Mouse (Mus musculus) kidney, adult 9 months (tissue): ENCODE measurements at regions not wholly inside any gene's neighbourhood (a gene's known extent, or its start where the extent isn't known, plus 50 kb on each side); places are given as distances from the start of the nearest gene placed in this dataset.

Experiments used
- DNase-seq: peaks from one replicate; pipeline ENCODE4 v3.0.0; 2022

DNA sequence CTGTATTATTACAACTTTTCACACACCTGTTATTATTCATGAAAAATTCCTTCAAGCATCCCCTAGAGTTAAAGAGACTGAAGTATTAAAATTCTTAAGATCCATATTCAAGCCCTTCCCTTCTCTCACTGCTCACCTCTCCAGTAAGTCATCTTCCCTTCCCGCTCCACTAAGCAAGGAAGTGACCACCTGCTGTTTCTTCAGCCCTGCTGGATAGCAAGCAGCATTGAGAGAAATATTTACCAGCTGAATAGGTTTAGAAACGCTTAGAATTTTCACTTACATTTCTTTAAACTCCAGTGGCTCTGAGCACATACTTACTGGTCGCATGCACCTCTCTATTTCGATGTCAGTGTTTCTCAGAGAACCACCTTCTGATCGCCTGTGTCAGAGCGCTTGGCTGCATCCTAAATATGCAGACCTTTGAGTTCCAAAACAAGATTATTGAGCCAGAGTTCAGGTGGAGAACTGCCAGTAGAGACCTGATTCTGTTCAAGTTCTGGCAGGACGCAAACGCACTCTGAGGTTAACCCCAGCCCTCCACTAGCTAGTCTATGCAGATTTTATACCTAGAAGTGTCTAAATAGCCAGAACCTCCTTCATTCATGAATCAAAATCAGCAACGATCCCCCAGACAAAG, 314.9 kb downstream of the Mllt3 start:
- DNase-seq: peak; percentile 52

DNA sequence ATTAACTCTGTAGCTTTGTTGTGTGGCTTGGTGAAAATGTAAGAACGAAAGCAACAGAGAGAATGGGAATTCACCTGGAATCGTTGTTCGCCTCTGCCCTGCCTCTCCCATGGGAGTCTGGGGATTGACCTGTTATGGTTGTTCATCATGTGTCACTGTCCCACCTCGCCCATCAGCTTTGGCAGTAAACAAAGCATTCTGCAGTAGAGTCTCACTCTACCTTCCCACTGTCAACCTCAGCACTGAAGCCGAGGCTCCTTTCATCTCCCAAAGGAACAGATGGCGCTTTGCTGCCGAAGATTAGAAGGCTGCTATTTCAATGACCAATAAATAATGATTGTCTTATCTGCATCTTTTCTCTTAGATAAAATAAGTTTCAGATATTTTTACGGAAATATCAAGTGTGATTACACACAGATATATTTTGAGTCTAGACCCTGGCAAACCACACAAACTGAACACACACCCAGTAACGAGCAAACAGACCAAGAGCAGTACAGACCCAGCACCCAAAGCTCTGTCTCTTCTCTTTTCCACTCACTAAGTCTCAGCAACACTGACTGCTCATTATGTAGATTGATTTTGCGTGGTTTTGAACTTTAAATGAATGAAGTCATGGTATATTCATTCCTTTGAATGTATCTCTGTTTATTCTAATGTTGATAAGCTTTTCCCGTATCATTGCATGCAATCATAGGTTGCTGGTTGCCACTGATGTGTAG, 317.8 kb downstream of the Mllt3 start:
- no peak for DNase-seq

DNA sequence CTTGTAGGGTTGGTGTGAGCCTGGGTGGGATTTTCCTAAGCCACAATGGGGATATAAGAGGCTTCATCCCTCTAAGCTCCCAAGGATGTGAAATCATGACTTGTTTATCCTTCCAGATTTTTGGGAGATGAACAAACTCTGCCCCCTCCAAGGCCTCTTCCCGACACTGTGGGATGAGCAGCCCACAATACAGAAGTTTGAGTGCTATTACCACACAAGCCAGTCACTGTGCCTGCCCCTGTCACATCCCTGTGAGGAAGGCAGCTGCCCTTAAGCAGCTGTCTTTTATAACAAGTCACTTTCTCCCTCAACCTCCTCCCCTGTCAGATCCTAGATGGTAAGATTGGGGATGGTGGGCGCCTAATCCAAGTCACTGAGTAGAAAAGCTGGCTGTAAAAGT, 320.5 kb downstream of the Mllt3 start:
- no peak for DNase-seq

DNA sequence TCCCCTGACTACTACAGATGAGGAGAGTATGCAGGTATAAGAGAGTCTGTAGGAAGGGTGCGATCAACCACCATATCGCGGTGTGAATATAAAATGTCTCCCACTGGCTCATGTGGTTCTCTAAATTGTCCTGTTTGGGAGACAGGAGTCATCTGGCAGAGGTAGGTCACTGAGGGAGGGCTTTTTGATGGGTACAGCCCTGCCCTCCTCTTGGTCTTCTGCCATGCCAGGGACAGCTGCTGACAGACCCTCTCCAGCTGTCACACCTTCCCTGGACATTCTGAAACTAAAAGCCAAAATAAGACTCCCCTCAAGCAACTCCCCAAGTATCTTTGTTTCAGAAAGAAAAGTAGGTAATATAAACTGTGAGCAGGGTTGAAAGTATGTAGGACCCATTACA, 320.9 kb downstream of the Mllt3 start:
- DNase-seq: no peak

DNA sequence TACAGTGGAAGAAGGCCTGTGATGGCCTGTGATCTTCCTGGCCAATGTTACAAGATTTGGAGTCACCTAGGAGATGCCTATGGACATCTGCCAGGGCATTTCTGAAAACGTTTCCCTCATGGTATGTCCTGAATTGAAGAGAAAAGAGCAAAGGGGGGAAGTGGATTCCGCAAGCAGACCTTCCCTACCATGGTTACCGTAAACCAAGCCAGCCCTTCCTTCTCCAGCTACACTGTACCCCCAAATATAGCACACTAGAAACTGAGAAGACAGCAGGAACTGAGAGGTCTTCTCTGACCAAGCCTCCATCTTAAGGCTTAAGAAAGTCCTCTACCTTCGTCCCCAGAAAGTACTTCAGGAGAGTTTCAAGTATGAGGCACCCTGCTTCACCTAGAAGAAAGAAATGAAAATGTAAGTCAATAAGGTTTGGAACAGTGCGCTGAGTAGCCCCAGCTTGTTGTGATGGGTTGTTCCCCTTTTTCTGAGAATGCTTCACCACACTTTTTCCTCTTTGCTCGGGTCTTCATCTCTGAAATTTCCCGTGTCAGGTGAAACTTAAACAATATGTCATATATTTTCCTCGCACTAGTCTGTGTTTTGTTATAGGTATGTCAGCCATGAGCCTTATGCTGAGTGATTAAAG, 321.9 kb downstream of the Mllt3 start:
- no peak for DNase-seq

DNA sequence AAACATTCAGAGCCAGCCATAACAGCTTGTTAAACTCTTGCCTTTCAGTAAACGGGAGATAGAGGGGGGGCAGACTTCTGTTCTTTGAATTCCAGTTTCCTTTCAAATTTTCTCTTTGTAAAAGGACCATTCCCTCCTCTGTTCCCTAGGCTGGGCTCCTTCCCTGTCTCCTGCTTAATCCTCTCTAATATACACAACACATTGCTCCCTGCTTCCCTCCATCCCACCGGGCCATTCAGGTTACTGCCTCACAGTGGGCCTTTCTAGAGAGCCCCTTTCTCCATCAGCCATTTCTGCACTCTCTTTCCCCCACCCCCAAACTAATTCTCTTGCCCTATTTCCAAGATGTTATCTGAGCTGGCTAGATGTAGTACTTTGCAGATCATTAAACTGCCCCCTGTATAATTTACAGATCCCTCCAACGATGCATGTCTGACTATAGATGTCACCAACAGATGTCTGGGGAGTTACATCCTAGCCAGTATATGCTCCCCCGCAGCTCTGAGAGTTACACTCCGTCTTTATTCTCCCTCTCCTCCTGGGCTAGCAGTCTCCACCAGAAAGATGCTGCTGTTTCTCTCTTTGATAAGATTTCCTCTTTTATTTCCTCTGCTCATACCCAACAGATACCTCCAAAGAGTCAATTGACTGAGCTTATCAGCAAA, 324.1 kb downstream of the Mllt3 start:
- DNase-seq: no peak

DNA sequence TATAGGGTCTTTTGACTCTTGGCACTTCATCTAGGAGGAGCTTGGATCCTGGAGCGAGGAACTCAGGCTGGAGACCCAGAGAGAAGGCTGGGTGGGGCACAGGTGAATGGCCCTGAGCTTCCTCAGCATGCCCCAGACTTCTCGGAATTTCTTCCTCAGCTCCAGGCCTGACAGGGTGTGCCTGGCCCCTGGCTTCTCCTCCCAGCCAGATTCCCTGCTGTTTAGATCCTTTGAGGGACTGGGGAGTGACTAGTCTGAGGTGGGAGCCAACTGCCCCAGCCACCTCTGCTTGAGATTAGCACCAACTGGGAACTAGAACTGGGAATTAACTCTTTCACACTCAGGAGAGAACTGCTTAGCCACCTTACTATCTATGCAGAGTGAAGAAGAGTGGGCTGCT, 325.8 kb downstream of the Mllt3 start:
- no peak for DNase-seq

DNA sequence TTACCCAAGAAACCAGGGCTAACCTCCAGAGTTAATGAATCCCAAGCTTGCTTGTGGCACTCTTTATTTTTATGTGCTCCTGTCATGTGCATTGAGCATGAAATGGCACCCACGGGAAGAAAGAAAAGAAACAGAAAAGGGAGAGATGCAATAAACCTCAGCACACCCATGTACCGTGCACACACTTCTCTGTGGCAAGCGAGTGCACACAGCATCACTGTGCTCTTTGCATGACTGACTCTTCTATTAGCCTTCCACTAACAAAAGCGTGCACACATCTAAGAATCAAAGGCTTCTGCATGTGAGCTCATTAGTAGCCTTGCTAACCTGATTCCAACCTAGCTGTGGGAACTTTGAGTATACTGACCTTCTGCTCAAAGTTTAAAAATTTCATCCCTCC, 330.3 kb downstream of the Mllt3 start:
- DNase-seq: no peak

DNA sequence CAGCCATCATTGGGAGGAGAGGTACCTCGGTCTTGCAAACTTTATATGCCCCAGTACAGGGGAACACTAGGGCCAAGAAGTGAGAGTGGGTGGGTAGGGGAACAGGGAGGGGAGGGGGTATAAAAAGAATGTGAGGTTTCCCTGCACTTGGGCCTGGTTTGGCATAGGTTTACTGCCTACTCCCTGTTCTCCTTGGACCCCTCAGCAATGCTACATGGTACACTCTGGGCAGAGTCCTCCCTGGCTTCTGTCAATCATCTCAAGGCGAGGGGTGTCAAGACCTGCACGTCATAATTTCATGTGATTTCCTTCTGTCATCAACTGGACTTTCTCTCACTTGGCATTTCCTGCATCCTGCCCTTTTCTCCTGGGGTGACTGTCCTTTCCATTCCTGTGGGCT, 330.9 kb downstream of the Mllt3 start:
- no peak for DNase-seq

DNA sequence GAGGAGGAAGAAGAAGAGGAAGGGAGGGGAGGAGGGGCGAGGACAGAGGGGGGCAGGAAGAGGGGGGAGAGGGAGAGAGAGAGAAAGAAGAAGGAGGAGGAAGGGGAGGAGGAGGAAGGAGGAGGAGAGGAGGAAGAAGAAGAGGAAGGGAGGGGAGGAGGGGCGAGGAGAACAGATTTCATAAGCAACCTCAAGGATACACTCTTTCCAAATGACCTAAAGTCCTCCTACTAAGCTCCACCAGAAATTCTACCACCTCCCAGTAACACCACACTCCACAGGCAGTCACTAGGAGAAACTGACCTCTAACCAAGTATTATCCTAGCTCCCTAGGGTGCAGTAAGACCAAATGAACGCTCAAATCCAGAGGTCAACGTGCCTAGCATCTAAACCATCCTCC, 332.1 kb downstream of the Mllt3 start:
- no peak for DNase-seq

DNA sequence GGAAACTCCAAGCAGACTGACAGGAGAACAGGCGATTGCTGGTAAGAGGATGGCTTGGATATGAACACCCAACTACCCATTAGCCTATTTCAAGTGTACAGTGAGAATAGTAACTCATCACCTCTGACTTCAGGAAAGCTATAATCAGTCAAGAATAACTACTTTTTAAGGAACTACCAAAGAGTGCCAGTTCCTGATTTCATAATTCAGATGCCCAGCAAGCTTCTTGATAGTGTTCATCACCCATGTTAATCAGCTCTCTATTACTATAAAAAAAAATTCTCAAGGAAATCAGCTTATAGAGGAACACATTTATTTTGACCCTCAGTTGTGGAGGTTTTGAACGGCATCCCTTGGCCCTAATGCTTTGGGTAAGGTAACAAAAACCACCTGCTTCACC, 332.7 kb downstream of the Mllt3 start:
- DNase-seq: no peak

DNA sequence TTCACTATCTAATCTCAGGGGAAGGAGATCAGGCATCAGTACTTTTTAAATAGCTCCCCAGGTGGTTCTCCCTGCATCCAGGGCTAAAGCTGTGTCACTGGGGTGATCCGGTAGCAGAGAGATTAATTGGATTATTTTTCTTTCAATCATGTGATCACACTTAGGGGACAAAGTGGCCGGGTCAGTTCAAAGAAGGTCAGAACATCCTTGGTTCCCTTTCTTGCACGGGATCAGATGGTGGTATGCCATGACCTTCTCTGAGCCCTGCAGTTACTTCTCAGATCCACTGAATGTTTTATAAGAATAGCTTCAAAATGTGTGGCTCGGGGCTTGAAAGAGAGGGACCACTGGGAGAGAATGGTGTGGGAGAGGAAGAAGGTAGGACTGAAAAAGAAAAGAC, 333.6 kb downstream of the Mllt3 start:
- DNase-seq: no peak

DNA sequence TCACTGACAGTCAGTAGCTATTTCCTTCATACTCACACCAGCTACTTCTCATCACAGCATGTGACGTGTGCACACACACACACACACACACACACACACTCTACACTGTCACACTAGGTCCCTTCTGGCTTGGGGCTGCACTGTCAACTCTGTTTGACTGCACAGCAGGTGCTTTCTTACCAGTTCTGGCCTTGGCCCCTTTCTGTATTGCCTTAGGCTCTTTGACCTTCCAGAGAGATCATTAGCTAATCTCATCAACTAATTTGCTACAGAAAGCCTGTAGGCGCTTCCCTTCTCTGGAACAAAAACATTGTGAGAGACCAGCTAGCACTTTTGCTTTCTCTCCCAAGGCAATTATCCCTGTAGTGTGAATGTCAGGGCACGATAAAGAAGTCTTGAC, 334.4 kb downstream of the Mllt3 start:
- DNase-seq: no peak

DNA sequence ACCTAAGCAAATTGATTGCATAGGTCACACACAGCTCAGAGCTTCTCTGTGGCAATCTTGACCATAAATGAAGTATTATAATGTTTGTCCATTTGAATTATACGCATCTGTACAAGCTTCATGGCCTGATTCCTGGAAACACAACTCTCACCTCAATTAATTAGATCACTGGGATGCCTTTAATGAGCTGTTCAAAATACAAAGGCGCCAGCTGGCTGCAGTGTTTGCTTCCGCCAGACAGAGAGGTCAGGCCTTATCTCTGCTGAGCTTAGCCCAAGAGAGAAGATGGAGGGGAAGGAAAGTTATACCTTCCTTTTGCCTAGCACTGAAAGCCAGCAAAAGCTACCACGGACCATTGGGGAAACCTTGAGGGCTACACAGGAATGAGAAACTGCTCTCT, 336.2 kb downstream of the Mllt3 start:
- no peak for DNase-seq

DNA sequence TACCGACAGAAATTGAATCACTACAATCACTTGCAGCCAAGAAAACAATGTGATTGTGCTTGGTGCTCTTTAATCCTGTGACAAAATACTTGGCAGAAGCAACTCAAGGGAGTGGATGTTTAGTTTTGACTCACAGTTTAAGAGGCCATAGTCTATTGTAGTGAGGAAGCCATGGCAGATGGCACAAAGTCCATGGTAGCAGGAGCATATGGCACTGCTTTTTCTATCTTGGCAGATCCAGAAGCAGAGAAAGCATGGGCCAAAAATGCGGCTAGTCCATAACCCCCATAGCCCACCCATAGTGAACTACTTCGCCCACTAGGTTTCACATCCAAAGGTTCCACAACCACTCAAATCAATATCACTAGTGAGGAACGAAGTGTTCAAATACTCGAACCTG, 337.4 kb downstream of the Mllt3 start:
- no peak for DNase-seq

DNA sequence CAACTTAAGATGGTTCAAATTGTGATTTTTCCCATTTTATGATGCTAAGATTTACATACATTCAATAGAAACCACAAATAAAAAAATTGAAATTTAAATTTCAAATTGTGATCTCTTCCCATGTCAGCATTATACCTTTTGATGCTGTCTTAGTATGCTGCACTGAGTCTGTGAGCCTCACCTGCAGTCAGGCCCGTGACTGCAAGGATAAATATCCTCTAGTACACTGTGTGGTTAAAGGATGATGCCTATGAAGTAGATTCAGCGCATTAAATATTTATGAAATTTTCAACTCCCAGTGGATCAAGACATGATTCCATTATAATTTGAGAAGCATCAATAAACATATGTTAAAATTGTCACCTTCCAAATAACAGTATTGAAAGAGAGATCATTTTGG, 340.4 kb downstream of the Mllt3 start:
- no peak for DNase-seq

DNA sequence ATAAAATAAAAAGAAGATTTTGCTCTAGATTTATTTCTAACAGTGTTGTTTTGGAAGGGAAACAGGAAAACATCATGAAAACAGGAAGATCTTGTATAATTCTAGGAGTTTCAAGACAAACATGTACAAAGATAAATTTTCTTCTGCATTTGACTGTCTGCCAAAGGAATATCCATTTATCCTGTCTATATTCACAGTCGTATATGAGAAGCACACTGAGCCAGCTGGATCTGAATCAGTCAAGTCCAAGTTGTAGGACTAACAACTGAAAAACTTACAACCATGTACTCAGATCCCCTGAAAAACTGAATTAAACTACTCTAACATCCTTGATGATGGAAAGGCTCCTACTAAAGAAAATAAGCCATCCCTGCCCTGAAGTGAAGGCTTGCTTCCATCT, 348.2 kb downstream of the Mllt3 start:
- no peak for DNase-seq

DNA sequence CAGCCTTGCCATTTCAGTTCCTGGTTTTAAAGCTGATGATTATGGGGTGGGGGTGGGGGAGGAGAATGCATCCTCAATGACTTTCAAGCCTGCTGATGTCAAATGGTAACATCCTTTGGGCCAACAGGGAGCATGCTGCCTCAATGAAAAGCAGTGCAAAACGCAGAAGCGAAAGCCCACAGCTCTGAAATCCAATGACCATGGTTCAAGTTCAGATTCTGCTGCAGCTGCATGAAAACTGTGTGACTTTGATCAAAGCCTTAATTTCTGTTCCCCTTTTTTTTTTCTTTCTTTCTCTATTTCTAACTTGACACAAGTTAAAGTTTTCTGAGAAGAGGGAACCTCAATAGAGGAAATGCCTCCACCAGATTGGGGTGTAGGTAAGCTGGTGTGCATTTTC, 350.4 kb downstream of the Mllt3 start:
- no peak for DNase-seq

DNA sequence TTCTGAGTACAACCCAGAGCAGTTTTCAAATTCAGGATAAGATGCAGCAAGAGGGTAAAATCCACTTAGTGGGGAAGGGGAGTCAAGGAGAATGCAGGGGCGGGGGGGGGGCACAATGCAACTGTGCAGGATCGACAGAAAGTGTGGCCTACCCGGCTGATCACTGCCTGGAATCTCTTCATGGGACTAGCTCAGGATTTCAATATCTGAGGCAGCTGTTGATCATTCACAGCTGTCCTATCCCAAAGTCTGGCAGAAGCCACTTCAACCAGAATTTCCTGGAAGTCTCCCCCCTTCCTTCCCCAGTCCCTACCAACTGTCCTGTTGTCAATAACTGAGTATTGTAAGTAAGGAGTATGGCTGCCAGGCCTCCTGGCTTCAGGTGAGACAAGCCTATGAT, 362.1 kb downstream of the Mllt3 start:
- DNase-seq: no peak

DNA sequence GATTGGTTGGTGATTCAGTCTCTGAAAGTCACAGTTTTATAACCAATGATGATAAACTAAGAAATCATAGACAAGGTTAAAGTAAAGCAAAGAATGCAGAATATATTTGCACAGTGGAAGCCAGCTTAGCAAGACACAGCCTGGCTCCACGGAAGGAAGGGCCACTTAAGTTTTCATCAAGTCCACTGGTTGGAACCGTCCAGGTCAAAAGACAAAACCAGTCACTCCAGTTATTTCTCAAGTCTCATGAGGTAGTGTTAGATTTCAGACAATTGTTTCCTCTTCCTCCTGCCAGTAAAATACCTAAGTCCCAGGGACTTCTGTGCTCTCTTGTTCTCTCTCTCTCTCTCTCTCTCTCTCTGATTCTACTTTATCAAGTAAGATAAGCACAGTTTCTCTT, 363.0 kb downstream of the Mllt3 start:
- no peak for DNase-seq

DNA sequence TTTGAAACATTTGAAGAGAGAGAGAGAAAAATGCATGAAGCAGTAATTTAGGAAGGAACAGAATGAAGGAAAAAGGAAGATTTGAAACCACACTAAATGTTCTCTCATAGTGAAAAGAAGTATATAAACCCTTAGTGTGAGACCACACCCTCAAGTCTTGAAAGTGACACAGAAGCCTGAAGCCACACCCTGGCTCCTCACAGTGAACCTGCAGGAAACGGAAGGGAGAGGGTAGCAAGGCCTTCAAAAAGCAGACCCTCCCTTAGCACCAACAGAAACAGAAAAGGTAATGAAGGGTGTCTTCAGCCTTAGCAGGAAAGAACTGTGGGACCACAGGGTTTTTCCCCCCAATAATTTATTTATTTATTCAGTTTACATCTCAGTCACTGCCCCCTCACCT, 363.7 kb downstream of the Mllt3 start:
- DNase-seq: no peak

DNA sequence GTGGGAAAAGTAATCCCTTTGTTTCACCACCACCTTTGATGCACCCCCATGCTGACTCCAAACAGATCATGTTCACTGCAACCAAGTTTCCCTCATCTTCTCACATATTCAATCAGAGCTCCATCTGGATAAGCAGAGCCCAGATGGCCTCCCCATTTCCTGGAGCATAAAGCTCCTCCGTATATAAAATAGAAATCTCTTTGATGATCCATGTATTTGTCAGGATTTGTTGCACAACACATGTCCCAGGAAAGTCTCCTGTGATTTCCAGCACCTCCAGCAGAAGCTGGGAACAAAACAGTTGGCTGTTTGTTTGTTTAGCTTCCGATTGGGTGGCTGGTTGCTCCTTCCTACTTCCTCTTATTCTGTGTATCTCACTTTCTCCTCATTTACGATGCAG, 364.9 kb downstream of the Mllt3 start:
- no peak for DNase-seq

DNA sequence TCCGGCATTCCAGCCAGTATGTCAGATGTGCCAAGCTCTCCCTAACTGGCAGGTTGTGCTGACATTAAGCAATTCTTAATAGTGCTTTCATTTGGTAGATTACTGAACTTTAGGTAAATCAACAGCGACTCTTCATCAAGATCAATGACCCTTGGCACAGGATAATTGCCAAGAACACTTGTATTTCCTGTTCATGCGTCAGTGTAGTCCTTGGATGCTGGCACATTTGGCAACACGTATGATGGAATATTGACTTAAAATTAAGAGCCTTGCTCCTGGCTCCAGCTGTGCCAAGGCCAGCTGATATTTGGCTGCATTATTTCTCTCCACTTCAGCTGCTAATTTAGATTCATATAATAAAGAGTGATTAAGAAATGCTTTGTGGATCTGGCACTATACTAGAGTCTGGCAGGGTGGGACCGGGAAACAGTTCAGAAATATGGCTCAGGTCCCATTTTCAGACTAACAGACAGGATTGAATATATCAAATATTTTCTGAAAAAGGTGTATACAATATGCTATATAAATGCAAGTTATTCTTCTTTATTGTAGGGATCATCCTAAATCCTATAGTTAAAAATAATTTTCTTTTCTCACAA, 365.5 kb downstream of the Mllt3 start:
- DNase-seq: peak; percentile 11

DNA sequence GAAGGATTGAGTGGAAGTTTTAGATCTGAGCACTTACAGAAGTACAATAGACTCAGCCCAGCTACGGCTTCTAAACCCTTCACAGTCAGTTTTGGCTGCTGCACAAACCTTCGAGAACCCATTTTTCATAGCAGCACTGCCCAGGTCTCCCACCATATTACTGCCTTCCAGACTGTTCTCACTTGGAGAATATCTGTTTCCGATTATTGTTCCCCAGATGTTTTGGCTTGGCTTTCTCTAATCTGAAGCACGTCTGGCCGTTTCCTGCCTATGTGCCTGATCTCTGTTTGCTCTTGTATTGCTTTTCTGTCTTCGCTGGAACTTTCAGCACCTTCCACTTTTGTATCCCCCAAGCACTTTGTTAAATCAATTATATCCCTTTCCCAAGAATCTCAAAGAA, 368.0 kb downstream of the Mllt3 start:
- no peak for DNase-seq
